Comparison of ENCODE assay signal across 8 mouse cellular contexts in the genomic region with DNA sequence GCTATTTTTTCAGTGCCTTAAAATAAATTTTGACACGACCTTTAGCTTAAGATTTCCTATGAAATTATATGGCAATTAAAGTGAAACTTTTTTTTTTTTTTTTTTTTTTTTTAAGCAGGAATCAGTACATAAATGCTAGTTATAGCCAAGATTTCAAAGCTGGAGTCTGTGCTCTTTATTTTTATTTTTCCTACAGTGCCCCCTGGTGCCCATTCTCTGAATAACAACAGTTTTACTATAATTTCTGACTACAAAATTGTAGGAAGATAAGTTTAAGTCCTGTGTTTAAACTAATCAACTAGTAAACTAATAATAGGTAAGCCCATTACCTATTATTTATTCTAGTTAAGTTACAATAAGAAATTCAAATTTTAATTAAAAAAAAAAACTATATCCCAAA.
DNase-seq lines count a peak whose midpoint lies in the region; ATAC-seq lines count a peak whose summit lies in the region.

No protein-coding gene starts in this region.

- no peaks in the 10 kb centered on the region for H3K36me3 ChIP-seq in heart, embryonic 12.5 days

- peak; percentile 45 to 77 for DNase-seq in heart, postnatal 10 days
- peak; percentile 36 for DNase-seq in right cerebral cortex, adult 18-20 months
- DNase-seq in right cerebral cortex, postnatal 14 days: no peak
- DNase-seq in ZHBTc4 (ENCODE audit: low read depth, low spot score): peak; percentile 16
- no peak for DNase-seq in ovary, postnatal 36 days (ENCODE audit: low spot score)

- intact Hi-C loops in heart, postnatal 10 days (cut with DNase I): loop anchor here (5.0 kb wide), 2 partner anchors 181 to 456 kb away; no protein-coding TSS in a partner anchor

- WGBS in heart, embryonic 12.5 days: 10% methylated on average over 1 of the region's 1 CpGs

- no peak overlapping the region for H3K9ac ChIP-seq in heart, embryonic 12.5 days

- 0 out of 2 replicates have a peak, but pooled peaks cover 2% of the 10 kb centered on the region for H3K9me3 ChIP-seq in heart, embryonic 12.5 days (replicated peaks)

- no peak for ATAC-seq in heart, embryonic 12.5 days (ENCODE audit: insufficient number of reproducible peaks, low FRiP score)
- ATAC-seq in granulocyte monocyte progenitor cell, adult 5-6 weeks (replicated peaks; ENCODE audit: poor library complexity, severe bottlenecking): peak; percentile 48; the same call in 1 of the 2 replicates
- ATAC-seq in megakaryocyte, adult 5-6 weeks (ENCODE audit: poor library complexity, severe bottlenecking): peak; percentile 69

- no peak overlapping the region for H3K4me3 ChIP-seq in heart, embryonic 12.5 days

- H3K4me2 ChIP-seq in heart, embryonic 12.5 days: no peak overlapping the region

- no peaks in the 10 kb centered on the region for H3K27me3 ChIP-seq in heart, embryonic 12.5 days (replicated peaks)

- no peak overlapping the region for H3K27ac ChIP-seq in heart, embryonic 12.5 days (ENCODE audit: poor library complexity, severe bottlenecking)

- no peaks in the 10 kb centered on the region for H3K4me1 ChIP-seq in heart, embryonic 12.5 days (replicated peaks)

Comparison
In these comparisons a context has a peak if more than half of its experiments do, and no peak if none do; other contexts are left out.
1. DNase-seq: peak in heart, postnatal 10 days (2 of 2), right cerebral cortex, adult 18-20 months (single experiment) and ZHBTc4 (single experiment); none in right cerebral cortex, postnatal 14 days (single experiment) and ovary, postnatal 36 days (single experiment).